Mouse (Mus musculus) mouse embryonic stem cell (cell line): ENCODE data around the gene Ppp2r5b.

Experiments
- in situ Hi-C, 2 experiments: fragments of 300-500 bp; cut with MboI; formaldehyde crosslinking; loops; 1 replicate in 1 of 2; 3 replicates in 1 of 2; pipeline ENCODE4 v1.14.3; 2019 to 2020; ENCODE audit warnings: low sequenced_read_pairs in 2 of 2, low pct_unique_long_range_greater_than_20kb in 1 of 2, mixed read lengths in 1 of 2; ENCODE audit not compliant: unreplicated experiment in 1 of 2

Ppp2r5b gene

GRCm38 (mm10) chr19:6241274-6242107, 5.8 kb upstream of the Ppp2r5b start, which contains the start of gene Atg2a:
TSS of gene Atg2a (plus strand) at chr19:6241668.
- in situ Hi-C loops = no loop called here

GRCm38 (mm10) chr19:6240725-6241124, 5.1 kb upstream of the Ppp2r5b start:
- in situ Hi-C loops = no loop called here

DNA sequence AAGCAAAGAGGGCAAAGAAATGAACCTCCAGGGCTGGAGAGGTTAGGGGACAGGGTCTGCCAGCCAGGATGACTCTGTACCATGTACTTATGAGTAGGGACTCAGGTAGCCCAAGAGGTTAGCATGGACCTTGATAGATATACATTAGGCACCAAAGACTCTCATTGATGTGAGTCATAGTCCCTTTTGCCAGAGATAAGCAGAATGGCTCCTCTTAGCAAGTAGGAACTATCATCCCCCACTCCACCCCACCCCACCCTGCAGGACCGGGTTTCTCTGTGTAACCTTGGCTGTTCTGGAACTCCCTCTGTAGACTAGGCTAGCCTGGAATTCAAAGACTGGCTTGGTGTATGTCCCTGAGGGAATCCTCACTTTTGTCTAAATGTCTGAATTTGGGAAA, 4.5 kb upstream of the Ppp2r5b start:
- in situ Hi-C loops = no loop called here

DNA sequence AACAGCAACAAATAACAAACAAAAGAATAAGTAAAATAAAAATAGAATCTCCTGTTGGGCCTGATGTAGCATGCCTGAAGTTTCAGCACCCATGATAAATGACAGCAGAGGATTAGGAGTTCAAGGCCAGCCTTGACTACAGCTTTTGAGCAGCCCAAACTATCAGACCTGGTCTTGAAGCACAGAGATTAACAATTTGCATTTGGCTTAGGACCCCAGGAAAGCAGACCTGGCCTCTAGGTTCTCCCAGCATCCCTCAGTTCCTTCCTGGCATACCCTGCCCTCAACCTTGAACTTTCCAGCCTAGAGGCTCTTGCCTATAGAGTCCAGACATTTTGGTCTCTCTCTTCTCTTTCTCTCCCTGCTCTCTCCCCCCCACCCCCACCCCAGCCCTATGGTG, 3.1 kb upstream of the Ppp2r5b start:
- in situ Hi-C loops = no loop called here

DNA sequence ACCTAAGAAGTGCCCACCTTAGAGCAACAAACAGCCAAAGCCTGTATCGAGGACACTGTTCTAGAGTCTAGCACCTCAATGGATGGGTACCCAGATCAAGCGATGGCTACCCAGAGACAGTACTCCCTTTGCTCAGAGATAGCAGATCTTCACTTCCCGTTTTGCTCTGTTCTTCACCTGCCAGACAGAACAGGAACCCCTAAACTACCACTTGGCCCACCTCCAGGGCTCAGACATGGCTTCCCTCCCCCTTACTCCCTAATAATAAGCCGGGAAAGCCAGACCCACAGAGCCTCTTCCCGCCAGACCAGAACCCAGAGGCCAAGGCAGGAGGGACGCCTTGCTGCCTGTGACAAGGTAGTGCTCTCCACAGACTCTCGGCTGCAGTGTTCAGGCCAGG, 1.2 kb upstream of the Ppp2r5b start:
- in situ Hi-C loops = no loop called here

GRCm38 (mm10) chr19:6236053-6236441, 375 bp upstream of the Ppp2r5b start:
- in situ Hi-C loops = no loop called here

GRCm38 (mm10) chr19:6234337-6235083, 1.2 kb downstream of the Ppp2r5b start:
- in situ Hi-C loops = no loop called here

- in situ Hi-C loops = no loop called here
These were observed 2.0 kb downstream of the Ppp2r5b start for GRCm38 (mm10) chr19:6233647-6234046.

DNA sequence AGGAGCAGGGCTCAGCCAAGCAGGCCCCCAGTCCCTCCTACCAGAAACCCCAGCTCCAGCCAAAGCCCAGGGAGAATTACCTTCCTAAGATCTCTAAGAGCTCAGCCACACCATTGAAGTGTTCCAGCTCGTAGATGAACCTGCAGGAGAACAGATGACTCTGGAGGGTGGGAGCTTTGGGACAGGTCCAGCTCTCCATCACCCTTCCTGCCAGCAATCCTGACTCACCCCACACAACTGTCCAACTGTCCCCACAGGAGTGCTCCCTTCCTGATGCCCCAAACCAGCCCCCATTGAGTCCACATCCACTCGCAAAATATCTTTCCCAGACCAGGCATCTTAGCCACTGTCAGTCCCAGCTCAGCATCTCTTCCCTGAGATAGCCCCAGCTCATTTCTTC, 4.6 kb downstream of the Ppp2r5b start:
- in situ Hi-C loops = no loop called here

DNA sequence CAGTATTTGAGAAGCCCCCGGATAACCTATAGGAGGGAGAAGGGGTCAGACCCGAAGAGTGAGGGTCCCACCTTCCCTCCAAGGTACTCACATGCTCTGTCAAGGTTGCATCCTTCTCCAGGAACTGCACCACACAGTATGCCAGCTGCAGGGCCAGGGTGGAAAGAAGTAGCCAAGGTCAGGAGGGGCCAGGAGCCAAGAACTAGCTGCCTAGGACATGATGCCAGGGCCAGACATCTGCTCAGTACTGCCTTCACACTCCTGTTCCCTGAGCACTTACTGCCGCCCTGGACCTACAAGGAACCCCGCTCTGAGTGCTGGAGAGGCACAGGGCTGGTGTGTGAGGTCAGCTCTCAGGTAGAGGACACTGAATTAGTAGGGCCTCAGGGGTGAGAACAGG, 5.3 kb downstream of the Ppp2r5b start:
- in situ Hi-C loops = no loop called here

DNA sequence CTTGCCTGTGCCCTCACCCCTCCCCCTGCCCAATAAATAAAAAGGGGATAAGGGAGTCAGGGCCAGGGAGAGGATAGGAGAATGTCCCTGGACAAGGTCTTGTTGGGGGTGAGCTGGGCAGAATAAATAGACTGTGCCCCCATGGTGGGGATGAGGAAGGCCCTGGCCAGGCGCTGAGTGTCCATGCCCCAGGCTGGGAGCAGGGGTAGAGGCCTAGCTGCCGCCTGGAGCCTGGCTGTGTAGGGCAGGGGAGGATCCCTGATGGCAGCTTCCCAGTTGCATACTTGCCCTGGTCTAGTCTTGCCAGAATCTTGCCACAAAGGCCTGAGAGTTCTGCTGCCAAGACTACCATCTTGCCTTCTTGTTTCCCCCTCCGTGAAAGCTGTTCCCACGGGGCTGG, 7.8 kb downstream of the Ppp2r5b start:
- in situ Hi-C loops = no loop called here

DNA sequence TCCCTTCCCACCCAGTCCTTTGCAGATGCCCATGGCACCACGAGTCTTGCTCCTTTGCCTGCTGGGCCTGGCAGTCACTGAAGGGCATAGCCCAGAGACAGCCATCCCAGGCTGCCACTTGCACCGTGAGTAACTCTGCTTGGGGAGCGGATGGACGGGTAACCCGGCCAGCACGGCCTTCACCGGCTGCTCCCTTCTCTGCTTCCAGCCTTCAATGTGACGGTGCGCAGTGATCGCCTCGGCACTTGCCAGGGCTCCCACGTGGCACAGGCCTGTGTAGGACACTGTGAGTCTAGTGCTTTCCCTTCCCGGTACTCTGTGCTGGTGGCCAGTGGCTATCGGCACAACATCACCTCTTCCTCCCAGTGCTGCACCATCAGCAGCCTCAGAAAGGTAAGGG, 8.9 kb downstream of the Ppp2r5b start:
- in situ Hi-C loops = no loop called here

DNA sequence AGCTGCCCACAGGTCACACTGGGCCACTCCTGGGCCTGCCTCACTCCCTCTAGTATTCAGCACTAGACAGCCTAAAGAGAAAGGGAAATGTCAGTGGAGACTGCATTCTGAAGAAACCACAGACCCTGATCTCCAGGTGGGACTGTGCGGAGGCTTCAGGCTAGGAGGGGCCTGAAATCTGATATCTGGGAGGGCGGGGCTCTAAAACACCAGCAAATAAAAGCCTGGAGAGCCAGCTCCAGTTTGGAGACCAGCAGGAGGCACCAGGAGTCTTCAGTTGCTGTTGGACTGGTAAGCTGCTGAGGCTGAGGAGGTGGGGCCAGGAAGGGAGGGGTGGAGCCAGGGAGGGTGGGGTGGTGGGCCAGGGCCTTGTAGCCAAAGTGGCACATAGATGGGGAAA, 9.5 kb downstream of the Ppp2r5b start, which contains the start of gene Gpha2:
Gene Gpha2 (plus strand): TSS at position 246 of the 400 bp plus-strand sequence.
- in situ Hi-C loops = no loop called here

- in situ Hi-C loops = no loop called here
These were observed 17.1 kb downstream of the Ppp2r5b start for GRCm38 (mm10) chr19:6218606-6219005.

- in situ Hi-C loops = no loop called here
These were observed 19.5 kb downstream of the Ppp2r5b start for GRCm38 (mm10) chr19:6216046-6216705.

GRCm38 (mm10) chr19:6206716-6207115, 29.0 kb downstream of the Ppp2r5b start:
- in situ Hi-C loops = no loop called here

GRCm38 (mm10) chr19:6204265-6204664, 31.4 kb downstream of the Ppp2r5b start:
- in situ Hi-C loops = no loop called here

GRCm38 (mm10) chr19:6184131-6184530, 51.5 kb downstream of the Ppp2r5b start, which contains the start of gene Majin:
TSS of gene Majin (plus strand) at chr19:6184388.
- in situ Hi-C loops = no loop called here

DNA sequence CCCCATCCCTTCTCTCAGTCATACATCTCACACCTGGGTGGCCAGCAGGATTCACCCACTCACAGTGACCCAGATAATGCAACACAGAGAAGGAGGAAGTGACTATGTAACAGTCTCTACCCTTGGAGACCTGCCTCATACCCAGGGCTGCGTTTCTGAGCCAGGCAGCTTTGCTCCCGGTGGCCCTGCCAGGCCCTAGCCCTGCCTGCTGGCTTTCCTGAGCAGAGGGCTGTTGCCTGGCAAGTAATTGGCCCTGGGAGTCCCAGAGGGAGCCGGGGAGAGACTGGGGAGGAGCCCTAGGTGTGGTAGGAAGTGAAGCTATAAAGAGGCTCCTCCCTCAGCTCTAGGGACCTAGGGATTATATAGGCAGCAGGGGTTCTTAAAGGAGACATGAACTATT, 53.1 kb downstream of the Ppp2r5b start:
- in situ Hi-C loops = no loop called here
